Mouse (Mus musculus): ENCODE data around the gene Cd28. TPM values are rescaled to one million over a fixed set of nuclear protein-coding genes. Genes with fewer than 3 reads are reported as not detected.

The Cd28 gene
- polyA plus RNA-seq, 1 experiment = 0.02 TPM

- Histone ChIP-seq H3K36me3 (ENCODE audit: control insufficient read depth, insufficient read depth) (no peaks in the 10 kb centered on the region), H3K79me3 (ENCODE audit: low read depth) (no peaks in the 10 kb centered on the region), H3K27me3 (ENCODE audit: control insufficient read depth, insufficient read depth, insufficient read length) (no peaks in the 10 kb centered on the region), H3K79me2 (ENCODE audit: control insufficient read depth, insufficient read depth) (no peaks in the 10 kb centered on the region), H3K4me3 (ENCODE audit: insufficient read depth, poor library complexity, severe bottlenecking) (no peak overlapping the region), H3ac (ENCODE audit: control insufficient read depth, insufficient read length, low read depth) (no peak overlapping the region)
- TF ChIP-seq USF1 (IDR thresholded peaks at IDR 0.05; ENCODE audit: low read depth) (no peak), MYOG (IDR thresholded peaks at IDR 0.05; ENCODE audit: control insufficient read depth, extremely low read depth, insufficient read length) (no peak), CEBPB (IDR thresholded peaks at IDR 0.05; ENCODE audit: low read depth) (no peak), CTCF (IDR thresholded peaks at IDR 0.05; ENCODE audit: control insufficient read depth, insufficient read depth, insufficient read length) (no peak), MYOD1 (IDR thresholded peaks at IDR 0.05; ENCODE audit: control insufficient read depth, insufficient read length, low read depth) (no peak), FOSL1 (IDR thresholded peaks at IDR 0.05; ENCODE audit: insufficient read depth, low read length, poor library complexity, severe bottlenecking) (no peak), MAX (IDR thresholded peaks at IDR 0.05) (no peak)
These were observed 29.6 kb downstream of the Cd28 start for GRCm38 (mm10) chr1:60746153-60746552.

GRCm38 (mm10) chr1:60746856-60747255, 30.3 kb downstream of the Cd28 start:
- no peaks in the 10 kb centered on the region for H3K79me2 ChIP-seq (ENCODE audit: control insufficient read depth, insufficient read depth)
- H3K36me3 ChIP-seq (ENCODE audit: control insufficient read depth, insufficient read depth) = no peaks in the 10 kb centered on the region
- H3ac ChIP-seq (ENCODE audit: control insufficient read depth, insufficient read length, low read depth) = no peak overlapping the region
- H3K27me3 ChIP-seq (ENCODE audit: control insufficient read depth, insufficient read depth, insufficient read length) = no peaks in the 10 kb centered on the region
- H3K4me3 ChIP-seq (ENCODE audit: insufficient read depth, poor library complexity, severe bottlenecking) = no peak overlapping the region
- TF ChIP-seq MYOG (IDR thresholded peaks at IDR 0.05; ENCODE audit: control insufficient read depth, extremely low read depth, insufficient read length) = no peak
- TF ChIP-seq CEBPB (IDR thresholded peaks at IDR 0.05; ENCODE audit: low read depth) = no peak
- TF ChIP-seq USF1 (IDR thresholded peaks at IDR 0.05; ENCODE audit: low read depth) = no peak
- TF ChIP-seq CTCF (IDR thresholded peaks at IDR 0.05; ENCODE audit: control insufficient read depth, insufficient read depth, insufficient read length) = no peak
- TF ChIP-seq MAX (IDR thresholded peaks at IDR 0.05) = no peak
- no peak for TF ChIP-seq MYOD1 (IDR thresholded peaks at IDR 0.05; ENCODE audit: control insufficient read depth, insufficient read length, low read depth)
- no peak for TF ChIP-seq FOSL1 (IDR thresholded peaks at IDR 0.05; ENCODE audit: insufficient read depth, low read length, poor library complexity, severe bottlenecking)
- H3K79me3 ChIP-seq (ENCODE audit: low read depth) = no peaks in the 10 kb centered on the region

GRCm38 (mm10) chr1:60748286-60748685, 31.7 kb downstream of the Cd28 start:
- Histone ChIP-seq H3K4me3 (ENCODE audit: insufficient read depth, poor library complexity, severe bottlenecking) (no peak overlapping the region), H3K27me3 (ENCODE audit: control insufficient read depth, insufficient read depth, insufficient read length) (no peaks in the 10 kb centered on the region), H3K79me3 (ENCODE audit: low read depth) (no peaks in the 10 kb centered on the region), H3ac (ENCODE audit: control insufficient read depth, insufficient read length, low read depth) (no peak overlapping the region), H3K36me3 (ENCODE audit: control insufficient read depth, insufficient read depth) (no peaks in the 10 kb centered on the region), H3K79me2 (ENCODE audit: control insufficient read depth, insufficient read depth) (no peaks in the 10 kb centered on the region)
- TF ChIP-seq CTCF (IDR thresholded peaks at IDR 0.05; ENCODE audit: control insufficient read depth, insufficient read depth, insufficient read length) = no peak
- TF ChIP-seq USF1 (IDR thresholded peaks at IDR 0.05; ENCODE audit: low read depth) = no peak
- TF ChIP-seq FOSL1 (IDR thresholded peaks at IDR 0.05; ENCODE audit: insufficient read depth, low read length, poor library complexity, severe bottlenecking) = no peak
- no peak for TF ChIP-seq MAX (IDR thresholded peaks at IDR 0.05)
- no peak for TF ChIP-seq CEBPB (IDR thresholded peaks at IDR 0.05; ENCODE audit: low read depth)
- no peak for TF ChIP-seq MYOG (IDR thresholded peaks at IDR 0.05; ENCODE audit: control insufficient read depth, extremely low read depth, insufficient read length)
- TF ChIP-seq MYOD1 (IDR thresholded peaks at IDR 0.05; ENCODE audit: control insufficient read depth, insufficient read length, low read depth) = no peak

GRCm38 (mm10) chr1:60748936-60749335, 32.3 kb downstream of the Cd28 start:
- no peak overlapping the region for H3ac ChIP-seq (ENCODE audit: control insufficient read depth, insufficient read length, low read depth)
- TF ChIP-seq USF1 (IDR thresholded peaks at IDR 0.05; ENCODE audit: low read depth) (no peak), MYOG (IDR thresholded peaks at IDR 0.05; ENCODE audit: control insufficient read depth, extremely low read depth, insufficient read length) (no peak), MAX (IDR thresholded peaks at IDR 0.05) (no peak), MYOD1 (IDR thresholded peaks at IDR 0.05; ENCODE audit: control insufficient read depth, insufficient read length, low read depth) (no peak), CTCF (IDR thresholded peaks at IDR 0.05; ENCODE audit: control insufficient read depth, insufficient read depth, insufficient read length) (no peak), CEBPB (IDR thresholded peaks at IDR 0.05; ENCODE audit: low read depth) (no peak), FOSL1 (IDR thresholded peaks at IDR 0.05; ENCODE audit: insufficient read depth, low read length, poor library complexity, severe bottlenecking) (no peak)
- no peaks in the 10 kb centered on the region for H3K36me3 ChIP-seq (ENCODE audit: control insufficient read depth, insufficient read depth)
- no peaks in the 10 kb centered on the region for H3K79me3 ChIP-seq (ENCODE audit: low read depth)
- H3K27me3 ChIP-seq (ENCODE audit: control insufficient read depth, insufficient read depth, insufficient read length) = no peaks in the 10 kb centered on the region
- H3K4me3 ChIP-seq (ENCODE audit: insufficient read depth, poor library complexity, severe bottlenecking) = no peak overlapping the region
- H3K79me2 ChIP-seq (ENCODE audit: control insufficient read depth, insufficient read depth) = no peaks in the 10 kb centered on the region

GRCm38 (mm10) chr1:60749346-60749840, 32.8 kb downstream of the Cd28 start:
- no peak overlapping the region for H3K4me3 ChIP-seq (ENCODE audit: insufficient read depth, poor library complexity, severe bottlenecking)
- no peaks in the 10 kb centered on the region for H3K79me3 ChIP-seq (ENCODE audit: low read depth)
- TF ChIP-seq CEBPB (IDR thresholded peaks at IDR 0.05; ENCODE audit: low read depth) (no peak), MYOG (IDR thresholded peaks at IDR 0.05; ENCODE audit: control insufficient read depth, extremely low read depth, insufficient read length) (no peak), CTCF (IDR thresholded peaks at IDR 0.05; ENCODE audit: control insufficient read depth, insufficient read depth, insufficient read length) (no peak), USF1 (IDR thresholded peaks at IDR 0.05; ENCODE audit: low read depth) (no peak)
- no peaks in the 10 kb centered on the region for H3K79me2 ChIP-seq (ENCODE audit: control insufficient read depth, insufficient read depth)
- no peaks in the 10 kb centered on the region for H3K27me3 ChIP-seq (ENCODE audit: control insufficient read depth, insufficient read depth, insufficient read length)
- H3K36me3 ChIP-seq (ENCODE audit: control insufficient read depth, insufficient read depth) = no peaks in the 10 kb centered on the region
- no peak overlapping the region for H3ac ChIP-seq (ENCODE audit: control insufficient read depth, insufficient read length, low read depth)

GRCm38 (mm10) chr1:60750201-60750765, 33.7 kb downstream of the Cd28 start:
- no peak overlapping the region for H3ac ChIP-seq (ENCODE audit: control insufficient read depth, insufficient read length, low read depth)
- no peaks in the 10 kb centered on the region for H3K27me3 ChIP-seq (ENCODE audit: control insufficient read depth, insufficient read depth, insufficient read length)
- H3K79me3 ChIP-seq (ENCODE audit: low read depth) = no peaks in the 10 kb centered on the region
- no peak overlapping the region for H3K4me3 ChIP-seq (ENCODE audit: insufficient read depth, poor library complexity, severe bottlenecking)
- TF ChIP-seq MAX (IDR thresholded peaks at IDR 0.05) (no peak), CTCF (IDR thresholded peaks at IDR 0.05; ENCODE audit: control insufficient read depth, insufficient read depth, insufficient read length) (no peak), FOSL1 (IDR thresholded peaks at IDR 0.05; ENCODE audit: insufficient read depth, low read length, poor library complexity, severe bottlenecking) (no peak), USF1 (IDR thresholded peaks at IDR 0.05; ENCODE audit: low read depth) (no peak), CEBPB (IDR thresholded peaks at IDR 0.05; ENCODE audit: low read depth) (no peak), MYOD1 (IDR thresholded peaks at IDR 0.05; ENCODE audit: control insufficient read depth, insufficient read length, low read depth) (no peak), MYOG (IDR thresholded peaks at IDR 0.05; ENCODE audit: control insufficient read depth, extremely low read depth, insufficient read length) (no peak)
- no peaks in the 10 kb centered on the region for H3K36me3 ChIP-seq (ENCODE audit: control insufficient read depth, insufficient read depth)
- no peaks in the 10 kb centered on the region for H3K79me2 ChIP-seq (ENCODE audit: control insufficient read depth, insufficient read depth)
